Mouse (Mus musculus): ENCODE data around the gene Agfg2. TPM values are rescaled to one million over a fixed set of nuclear protein-coding genes. Genes with fewer than 3 reads are reported as not detected.

The Agfg2 gene
- polyA plus RNA-seq, 1 experiment = 108 TPM

GRCm38 (mm10) chr5:137631591-137631990, 52.9 kb downstream of the Agfg2 start:
- TF ChIP-seq GATA1 (IDR thresholded peaks at IDR 0.05; ENCODE audit: low read length) = no peak

- no peak for TF ChIP-seq GATA1 (IDR thresholded peaks at IDR 0.05; ENCODE audit: low read length)
Observed at GRCm38 (mm10) chr5:137631171-137631570, 53.4 kb downstream of the Agfg2 start.

GRCm38 (mm10) chr5:137630602-137631001, 53.9 kb downstream of the Agfg2 start:
- no peak for TF ChIP-seq GATA1 (IDR thresholded peaks at IDR 0.05; ENCODE audit: low read length)

GRCm38 (mm10) chr5:137629906-137630545, 54.5 kb downstream of the Agfg2 start:
- no peak for TF ChIP-seq GATA1 (IDR thresholded peaks at IDR 0.05; ENCODE audit: low read length)

GRCm38 (mm10) chr5:137629306-137629721, 55.2 kb downstream of the Agfg2 start:
- no peak for TF ChIP-seq GATA1 (IDR thresholded peaks at IDR 0.05; ENCODE audit: low read length)

GRCm38 (mm10) chr5:137628498-137629305, 55.8 kb downstream of the Agfg2 start, which contains the start of the genes Fbxo24, Lrch4 and Gm20605:
TSS of gene Fbxo24 (minus strand) at chr5:137629002.
TSS of gene Lrch4 (plus strand) at chr5:137629121.
TSS of gene Gm20605 (plus strand) at chr5:137629175.
- TF ChIP-seq GATA1 (IDR thresholded peaks at IDR 0.05; ENCODE audit: low read length) = no peak

GRCm38 (mm10) chr5:137627991-137628390, 56.5 kb downstream of the Agfg2 start:
- no peak for TF ChIP-seq GATA1 (IDR thresholded peaks at IDR 0.05; ENCODE audit: low read length)

- TF ChIP-seq GATA1 (IDR thresholded peaks at IDR 0.05; ENCODE audit: low read length) = no peak
Observed at GRCm38 (mm10) chr5:137623937-137624530, 60.5 kb downstream of the Agfg2 start.

- TF ChIP-seq GATA1 (IDR thresholded peaks at IDR 0.05; ENCODE audit: low read length) = no peak
Observed at GRCm38 (mm10) chr5:137615347-137615746, 69.2 kb downstream of the Agfg2 start.

- TF ChIP-seq GATA1 (IDR thresholded peaks at IDR 0.05; ENCODE audit: low read length) = no peak
Observed at GRCm38 (mm10) chr5:137613550-137613949, 71.0 kb downstream of the Agfg2 start, which contains the start of gene Pcolce. TSS of gene Pcolce (minus strand) at chr5:137613784.

GRCm38 (mm10) chr5:137613076-137613475, 71.5 kb downstream of the Agfg2 start:
- no peak for TF ChIP-seq GATA1 (IDR thresholded peaks at IDR 0.05; ENCODE audit: low read length)

GRCm38 (mm10) chr5:137611245-137611602, 73.3 kb downstream of the Agfg2 start:
- TF ChIP-seq GATA1 (IDR thresholded peaks at IDR 0.05; ENCODE audit: low read length) = no peak

GRCm38 (mm10) chr5:137610548-137611244, 73.8 kb downstream of the Agfg2 start:
- no peak for TF ChIP-seq GATA1 (IDR thresholded peaks at IDR 0.05; ENCODE audit: low read length)

- TF ChIP-seq GATA1 (IDR thresholded peaks at IDR 0.05; ENCODE audit: low read length) = no peak
Observed at GRCm38 (mm10) chr5:137610056-137610455, 74.5 kb downstream of the Agfg2 start.

GRCm38 (mm10) chr5:137609292-137609691, 75.2 kb downstream of the Agfg2 start:
- no peak for TF ChIP-seq GATA1 (IDR thresholded peaks at IDR 0.05; ENCODE audit: low read length)

Measured in G1E-ER4 (cell line).